In genomic region chr19:53538024-53538423, GRCm38 (mm10) we compare ENCODE assay signal across 11 mouse cellular contexts. TPM values are rescaled to one million over a fixed set of nuclear protein-coding genes. Genes with fewer than 3 reads are reported as not detected.
"Had no signal": no experiment of that assay in that cellular context is flagged by ENCODE, and none has a peak within 500 bp of the region (broad histone marks: within the 10 kb centered on the region; RNA-seq: fewer than 3 reads in every experiment).

No protein-coding gene starts in this region.

- DNase-seq: layer of hippocampus, adult 9-11 months; liver; liver, embryonic 13.5 days; liver, postnatal 0 days; lung, postnatal 14 days; retina, postnatal 1 day; right cerebral cortex, postnatal 25 days; spleen, adult 18-20 months; thymus, adult 2 months; thymus, postnatal 36 days had no signal

RNA-seq across cellular contexts. Expression of gene Nutf2-ps1, which starts 50.8 kb away (rescaled TPM):
- total RNA-seq: monocyte, adult 5-6 weeks had no signal
